ENCODE assay signal across 8 mouse cellular contexts in genomic region chr19:11911603-11912002, GRCm38 (mm10). TPM values are rescaled to one million over a fixed set of nuclear protein-coding genes. Genes with fewer than 3 reads are reported as not detected.
DNase-seq lines count a peak whose midpoint lies in the region; ATAC-seq lines count a peak whose summit lies in the region.

No protein-coding gene starts in this region.

- H3K4me2 ChIP-seq in forebrain, embryonic 16.5 days (ENCODE audit: low read length) = peak overlapping the region; percentile 80

- peak overlapping the region; percentile 66 for H3K9ac ChIP-seq in forebrain, embryonic 16.5 days (replicated peaks; ENCODE audit: low read depth, low read length)

- H3K4me1 ChIP-seq in erythroblast, embryonic 14.5 days (ENCODE audit: control insufficient read depth) = peaks cover 28% of the 10 kb centered on the region
- H3K4me1 ChIP-seq in forebrain, embryonic 16.5 days (replicated peaks; ENCODE audit: control insufficient read depth, insufficient read depth, low read length) = peaks cover 29% of the 10 kb centered on the region
- H3K4me1 ChIP-seq in midbrain, embryonic 10.5 days = peaks cover 32% of the 10 kb centered on the region

- peak overlapping the region; percentile 67 for H3K27ac ChIP-seq in forebrain, embryonic 16.5 days (ENCODE audit: low read length)
- peak overlapping the region; percentile 96 for H3K27ac ChIP-seq in midbrain, embryonic 10.5 days (replicated peaks)

- peak overlapping the region; percentile 87 for H3K4me3 ChIP-seq in erythroblast, embryonic 14.5 days (replicated peaks)
- peak overlapping the region; percentile 56 for H3K4me3 ChIP-seq in forebrain, embryonic 16.5 days (replicated peaks; ENCODE audit: low read length)
- peak overlapping the region; percentile 91 for H3K4me3 ChIP-seq in midbrain, embryonic 10.5 days

- 4% methylated on average over 17 of the region's 17 CpGs for WGBS in forebrain, embryonic 16.5 days
- 3% methylated on average over 17 of the region's 17 CpGs for WGBS in midbrain, embryonic 10.5 days

- ATAC-seq in erythroblast, adult 5-6 weeks (replicated peaks; ENCODE audit: low FRiP score, poor library complexity, severe bottlenecking) = no peak
- ATAC-seq in forebrain, embryonic 16.5 days = peak; percentile 22

- no peaks in the 10 kb centered on the region for H3K27me3 ChIP-seq in erythroblast, embryonic 14.5 days (ENCODE audit: control insufficient read depth)
- no peaks in the 10 kb centered on the region for H3K27me3 ChIP-seq in forebrain, embryonic 16.5 days (replicated peaks; ENCODE audit: control insufficient read depth, insufficient read depth, low read length)
- no peaks in the 10 kb centered on the region for H3K27me3 ChIP-seq in midbrain, embryonic 10.5 days (ENCODE audit: low read depth, poor library complexity, severe bottlenecking)

- H3K9me3 ChIP-seq in erythroblast, embryonic 14.5 days (ENCODE audit: control insufficient read depth, low read length) = no peaks in the 10 kb centered on the region
- no peaks in the 10 kb centered on the region for H3K9me3 ChIP-seq in forebrain, embryonic 16.5 days (ENCODE audit: control insufficient read depth, low read length)
- H3K9me3 ChIP-seq in midbrain, embryonic 10.5 days (replicated peaks) = no peaks in the 10 kb centered on the region

- peaks cover 16% of the 10 kb centered on the region for H3K36me3 ChIP-seq in erythroblast, embryonic 14.5 days (ENCODE audit: control insufficient read depth)
- H3K36me3 ChIP-seq in forebrain, embryonic 16.5 days (ENCODE audit: control insufficient read depth, insufficient read depth) = peaks cover 3% of the 10 kb centered on the region; the same call in 1 of the 2 replicates
- H3K36me3 ChIP-seq in midbrain, embryonic 10.5 days = peaks cover 22% of the 10 kb centered on the region

- DNase-seq in right cerebral cortex, postnatal 10 days (ENCODE audit: low spot score in 2 of 2) = peak; percentile 30 to 39
- no peak for DNase-seq in right cerebral cortex, postnatal 25 days
- DNase-seq in kidney, postnatal 4 days = peak; percentile 48 to 68
- DNase-seq in midbrain, embryonic 10.5 days (ENCODE audit: low spot score) = no peak
- DNase-seq in urinary bladder, postnatal 4 days (ENCODE audit: low spot score in 2 of 2) = no peak

RNA-seq across cellular contexts. Expression of gene Patl1, which starts 0.6 kb away (rescaled TPM):
- 0.16 and 0.23 TPM in 2 replicates for polyA plus RNA-seq in erythroblast, embryonic 14.5 days (2012)
- total RNA-seq in erythroblast, adult 5-6 weeks (2015; ENCODE audit: low replicate concordance) = 8.5 and 8.8 TPM in 2 replicates
- total RNA-seq in erythroblast, adult 5-6 weeks (2017; ENCODE audit: low replicate concordance) = 2.4 and 3.9 TPM in 2 replicates
- 20.2 and 20.3 TPM in 2 replicates for polyA plus RNA-seq in forebrain, embryonic 16.5 days (2015; fragmentation: Nextera tagmentation; extraction: Ambion mirVana)
- 23.5 and 24.3 TPM in 2 replicates for polyA plus RNA-seq in midbrain, embryonic 10.5 days (2016; fragmentation: Nextera tagmentation; extraction: Ambion mirVana)

RNA-seq across cellular contexts. Expression of gene Olfr1420, which starts 25.2 kb away (rescaled TPM):
- not detected in 2 replicates for polyA plus RNA-seq in erythroblast, embryonic 14.5 days (2012)
- total RNA-seq in erythroblast, adult 5-6 weeks (2015; ENCODE audit: low replicate concordance) = not detected in 2 replicates
- total RNA-seq in erythroblast, adult 5-6 weeks (2017; ENCODE audit: low replicate concordance) = not detected in 2 replicates
- polyA plus RNA-seq in forebrain, embryonic 16.5 days (2015; fragmentation: Nextera tagmentation; extraction: Ambion mirVana) = not detected in 2 replicates
- polyA plus RNA-seq in midbrain, embryonic 10.5 days (2016; fragmentation: Nextera tagmentation; extraction: Ambion mirVana) = not detected in 2 replicates

RNA-seq across cellular contexts. Expression of gene Olfr1419, which starts 36.7 kb away (rescaled TPM):
- not detected in 2 replicates for polyA plus RNA-seq in erythroblast, embryonic 14.5 days (2012)
- not detected in 2 replicates for total RNA-seq in erythroblast, adult 5-6 weeks (2015; ENCODE audit: low replicate concordance)
- total RNA-seq in erythroblast, adult 5-6 weeks (2017; ENCODE audit: low replicate concordance) = not detected in 2 replicates
- polyA plus RNA-seq in forebrain, embryonic 16.5 days (2015; fragmentation: Nextera tagmentation; extraction: Ambion mirVana) = not detected in 2 replicates
- not detected in 2 replicates for polyA plus RNA-seq in midbrain, embryonic 10.5 days (2016; fragmentation: Nextera tagmentation; extraction: Ambion mirVana)

RNA-seq across cellular contexts. Expression of gene Olfr1418, which starts 50.7 kb away (rescaled TPM):
- not detected in 2 replicates for polyA plus RNA-seq in erythroblast, embryonic 14.5 days (2012)
- not detected in 2 replicates for total RNA-seq in erythroblast, adult 5-6 weeks (2015; ENCODE audit: low replicate concordance)
- not detected in 2 replicates for total RNA-seq in erythroblast, adult 5-6 weeks (2017; ENCODE audit: low replicate concordance)
- polyA plus RNA-seq in forebrain, embryonic 16.5 days (2015; fragmentation: Nextera tagmentation; extraction: Ambion mirVana) = not detected in 2 replicates
- polyA plus RNA-seq in midbrain, embryonic 10.5 days (2016; fragmentation: Nextera tagmentation; extraction: Ambion mirVana) = not detected in 2 replicates

RNA-seq across cellular contexts. Expression of gene Osbp, which starts 54.1 kb away (rescaled TPM):
- polyA plus RNA-seq in erythroblast, embryonic 14.5 days (2012) = 0.53 and 0.59 TPM in 2 replicates
- 7.1 and 10.6 TPM in 2 replicates for total RNA-seq in erythroblast, adult 5-6 weeks (2015; ENCODE audit: low replicate concordance)
- 12.7 and 14.8 TPM in 2 replicates for total RNA-seq in erythroblast, adult 5-6 weeks (2017; ENCODE audit: low replicate concordance)
- polyA plus RNA-seq in forebrain, embryonic 16.5 days (2015; fragmentation: Nextera tagmentation; extraction: Ambion mirVana) = 4.1 and 4.3 TPM in 2 replicates
- 2.7 and 2.9 TPM in 2 replicates for polyA plus RNA-seq in midbrain, embryonic 10.5 days (2016; fragmentation: Nextera tagmentation; extraction: Ambion mirVana)

Comparison
In these comparisons a context has a peak if more than half of its experiments do, and no peak if none do; other contexts are left out.
1. DNase-seq: peak in right cerebral cortex, postnatal 10 days (2 of 2) and kidney, postnatal 4 days (2 of 2); none in right cerebral cortex, postnatal 25 days (single experiment), midbrain, embryonic 10.5 days (single experiment) and urinary bladder, postnatal 4 days (0 of 2).
2. RNA of gene Patl1, which starts 0.6 kb away (polyA plus RNA-seq): 23.5 to 24.3 TPM in midbrain, embryonic 10.5 days and 20.2 to 20.3 TPM in forebrain, embryonic 16.5 days; 0.16 to 0.23 TPM in erythroblast, embryonic 14.5 days; every median in the first group is over 10 times any median in the second.
3. Peak in every context shown above with its lines, with median percentiles within 50 percentile points of each other: H3K4me3 ChIP-seq.